Mouse (Mus musculus): Measurements from ENCODE around the gene Gm6309. TPM values are rescaled to one million over a fixed set of nuclear protein-coding genes. Genes with fewer than 3 reads are reported as not detected.
"Not testable (repeated sequence)": the region's sequence is repeated elsewhere in the genome, so short reads cannot be mapped to it uniquely, and the experiment has no call there.

Gm6309 gene
- polyA plus RNA-seq, 1 experiment from 2014 or later = not detected

DNA sequence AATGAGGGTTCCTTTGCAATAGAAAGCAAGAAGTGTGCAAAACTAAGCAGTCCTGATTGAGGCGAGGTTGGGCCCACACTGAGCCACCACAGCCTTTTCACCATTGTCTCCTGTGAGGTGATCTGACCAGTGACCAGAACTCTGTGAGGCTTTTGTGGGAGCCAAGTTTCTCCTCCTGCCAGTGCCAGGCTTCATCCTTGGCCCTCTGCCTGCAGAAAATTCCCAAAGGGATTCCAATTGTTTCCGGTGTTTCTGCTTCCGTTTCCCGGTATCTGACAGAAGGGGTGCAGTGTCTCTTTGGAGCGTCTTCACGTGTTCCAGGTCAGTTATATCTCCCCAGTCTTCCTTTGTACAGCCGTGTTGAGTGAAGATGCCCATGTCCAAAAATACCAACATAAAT is 18.2 kb upstream of the Gm6309 start:
- WGBS = 88% methylated on average over 7 of the region's 7 CpGs
- no peak for ATAC-seq (ENCODE audit: low FRiP score, low TSS enrichment)
- no peak overlapping the region for H3K4me3 ChIP-seq (ENCODE audit: low read length)
- H3K27me3 ChIP-seq (ENCODE audit: control insufficient read depth, insufficient read depth, low read length) = no peaks in the 10 kb centered on the region
- no peak overlapping the region for H3K4me2 ChIP-seq (replicated peaks; ENCODE audit: low read depth, low read length)
- H3K4me1 ChIP-seq (ENCODE audit: control insufficient read depth, insufficient read depth, low read length) = no peaks in the 10 kb centered on the region
- H3K9me3 ChIP-seq (ENCODE audit: control insufficient read depth, low read length) = no peaks in the 10 kb centered on the region
- H3K27ac ChIP-seq (ENCODE audit: low read depth, low read length) = no peak overlapping the region
- H3K9ac ChIP-seq (ENCODE audit: low read depth, low read length) = no peak overlapping the region
- H3K36me3 ChIP-seq (ENCODE audit: control insufficient read depth, insufficient read depth, low read length) = no peaks in the 10 kb centered on the region

DNA sequence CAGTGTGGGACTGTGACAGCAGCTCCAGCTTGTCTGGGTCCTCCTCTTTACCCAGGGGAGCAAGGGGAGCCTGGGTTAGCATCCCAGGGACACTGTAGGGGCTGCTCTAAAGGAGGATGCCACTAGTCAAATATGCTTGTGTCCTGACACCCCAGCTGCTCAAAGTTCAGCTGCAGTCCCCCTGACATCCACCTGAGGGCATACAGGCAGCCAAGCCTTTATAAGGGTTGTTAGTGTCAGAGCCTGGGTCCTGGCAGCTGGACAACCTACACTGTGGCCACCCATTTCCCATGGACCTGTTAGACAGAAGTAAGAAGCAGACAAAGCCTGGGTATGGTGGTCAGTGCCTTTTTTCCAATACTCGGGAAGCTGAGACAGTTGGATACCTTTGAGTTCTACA is 17.6 kb upstream of the Gm6309 start:
- Histone ChIP-seq H3K4me1 (ENCODE audit: control insufficient read depth, insufficient read depth, low read length) (no peaks in the 10 kb centered on the region), H3K27me3 (ENCODE audit: control insufficient read depth, insufficient read depth, low read length) (no peaks in the 10 kb centered on the region), H3K36me3 (ENCODE audit: control insufficient read depth, insufficient read depth, low read length) (no peaks in the 10 kb centered on the region), H3K4me2 (replicated peaks; ENCODE audit: low read depth, low read length) (no peak overlapping the region), H3K9me3 (ENCODE audit: control insufficient read depth, low read length) (no peaks in the 10 kb centered on the region), H3K9ac (ENCODE audit: low read depth, low read length) (no peak overlapping the region), H3K27ac (ENCODE audit: low read depth, low read length) (no peak overlapping the region), H3K4me3 (ENCODE audit: low read length) (no peak overlapping the region)
- no peak; the same call in 1 of the 2 replicates for ATAC-seq (ENCODE audit: low FRiP score, low TSS enrichment)
- 86% methylated on average over 1 of the region's 1 CpGs for WGBS

DNA sequence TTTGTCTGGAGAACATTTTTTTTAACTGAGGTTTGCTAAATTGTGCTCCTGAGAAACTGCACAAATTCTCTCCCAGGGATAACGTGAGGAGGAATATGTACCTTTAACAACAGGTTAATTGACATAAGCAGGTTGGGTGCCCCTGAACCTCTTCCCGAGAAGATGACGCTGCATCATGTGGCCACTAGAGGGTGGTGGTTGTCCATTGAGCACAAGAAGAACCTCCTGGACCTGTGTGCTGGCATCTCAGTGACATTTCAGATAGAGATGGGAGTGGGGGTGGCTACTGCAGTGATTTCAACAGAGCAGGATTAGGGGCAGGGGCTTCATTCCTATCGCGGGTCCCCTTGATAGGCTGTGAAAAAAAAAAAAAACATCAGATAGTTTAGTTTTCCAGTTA is 16.9 kb upstream of the Gm6309 start:
- not testable (repeated sequence) for H3K27ac ChIP-seq (ENCODE audit: low read depth, low read length); H3K4me3 ChIP-seq (ENCODE audit: low read length)
- 25% methylated on average over 5 of the region's 5 CpGs for WGBS

DNA sequence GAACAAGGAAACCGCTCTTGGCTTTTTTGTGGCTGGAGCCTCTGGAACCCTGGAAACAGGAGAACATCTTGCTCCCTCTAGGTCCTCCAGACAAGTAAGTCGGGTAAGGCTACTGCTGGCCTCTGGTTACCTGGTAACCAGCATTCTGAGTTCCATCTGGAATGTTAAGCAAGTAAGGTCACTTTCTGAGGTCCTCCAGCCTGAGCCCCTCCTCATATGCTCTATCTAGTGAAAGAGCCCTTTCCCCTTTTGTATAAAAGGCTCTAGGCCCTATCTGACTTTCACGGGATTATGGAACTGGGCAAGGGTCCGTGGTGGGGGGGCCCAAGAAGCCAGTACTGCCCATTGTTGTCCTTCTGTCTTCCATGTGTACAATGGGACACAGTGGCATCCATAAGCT is 14.7 kb upstream of the Gm6309 start, which contains the start of gene 1700001J03Rik:
Gene 1700001J03Rik (minus strand): TSS at position 101 of the 400 bp plus-strand sequence.
- not testable (repeated sequence) for H3K27me3 ChIP-seq (ENCODE audit: control insufficient read depth, insufficient read depth, low read length); H3K9me3 ChIP-seq (ENCODE audit: control insufficient read depth, low read length); ATAC-seq (ENCODE audit: low FRiP score, low TSS enrichment); H3K36me3 ChIP-seq (ENCODE audit: control insufficient read depth, insufficient read depth, low read length); H3K27ac ChIP-seq (ENCODE audit: low read depth, low read length); H3K4me1 ChIP-seq (ENCODE audit: control insufficient read depth, insufficient read depth, low read length); H3K4me3 ChIP-seq (ENCODE audit: low read length); H3K4me2 ChIP-seq (replicated peaks; ENCODE audit: low read depth, low read length); H3K9ac ChIP-seq (ENCODE audit: low read depth, low read length)
- 80% methylated on average over 4 of the region's 4 CpGs for whole genome bisulfite sequencing

More for the DNA sequence above, 16.9 kb upstream of the Gm6309 start:
- H3K4me1 ChIP-seq (ENCODE audit: control insufficient read depth, insufficient read depth, low read length); ATAC-seq (ENCODE audit: low FRiP score, low TSS enrichment); H3K36me3 ChIP-seq (ENCODE audit: control insufficient read depth, insufficient read depth, low read length); H3K9me3 ChIP-seq (ENCODE audit: control insufficient read depth, low read length); H3K9ac ChIP-seq (ENCODE audit: low read depth, low read length); H3K27me3 ChIP-seq (ENCODE audit: control insufficient read depth, insufficient read depth, low read length); H3K4me2 ChIP-seq (replicated peaks; ENCODE audit: low read depth, low read length): not testable (repeated sequence)

DNA sequence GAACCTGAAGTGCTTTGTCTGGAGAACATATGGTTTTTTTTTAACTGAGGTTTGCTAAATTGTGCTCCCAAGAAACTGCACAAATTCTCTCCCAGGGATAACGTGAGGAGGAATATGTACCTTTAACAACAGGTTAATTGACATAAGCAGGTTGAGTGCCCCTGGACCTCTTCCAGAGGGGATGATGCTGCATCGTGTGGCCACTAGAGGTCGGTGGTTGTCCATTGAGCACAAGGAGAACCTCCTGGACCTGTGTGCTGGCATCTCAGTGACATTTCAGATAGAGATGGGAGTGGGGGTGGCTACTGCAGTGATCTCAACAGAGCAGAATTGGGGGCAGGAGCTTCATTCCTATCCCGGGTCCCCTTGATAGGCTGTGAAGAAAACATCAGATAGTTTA is 2.2 kb upstream of the Gm6309 start:
- not testable (repeated sequence) for H3K4me3 ChIP-seq (ENCODE audit: low read length); H3K9me3 ChIP-seq (ENCODE audit: control insufficient read depth, low read length); H3K4me2 ChIP-seq (replicated peaks; ENCODE audit: low read depth, low read length); H3K27ac ChIP-seq (ENCODE audit: low read depth, low read length); H3K36me3 ChIP-seq (ENCODE audit: control insufficient read depth, insufficient read depth, low read length); H3K4me1 ChIP-seq (ENCODE audit: control insufficient read depth, insufficient read depth, low read length); ATAC-seq (ENCODE audit: low FRiP score, low TSS enrichment); H3K27me3 ChIP-seq (ENCODE audit: control insufficient read depth, insufficient read depth, low read length); H3K9ac ChIP-seq (ENCODE audit: low read depth, low read length)
- WGBS = 54% methylated on average over 4 of the region's 4 CpGs

DNA sequence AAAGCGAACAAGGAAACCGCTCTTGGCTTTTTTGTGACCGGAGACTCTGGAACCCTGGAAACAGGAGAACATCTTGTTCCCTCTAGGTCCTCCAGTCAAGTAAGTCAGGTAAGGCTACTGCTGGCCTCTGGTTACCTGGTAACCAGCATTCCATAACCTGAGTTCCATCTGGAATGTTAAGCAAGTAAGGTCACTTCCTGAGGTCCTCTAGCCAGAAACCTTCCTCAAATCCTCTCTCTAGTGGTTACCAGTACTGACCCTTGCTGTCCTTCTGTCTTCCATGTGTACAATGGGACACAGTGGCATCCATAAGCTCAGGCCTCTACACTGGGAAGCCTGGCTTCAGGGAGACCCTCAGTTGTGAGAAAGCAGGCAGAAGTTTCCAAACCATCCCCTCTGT is 10.1 kb downstream of the Gm6309 start, which contains the start of gene Gm5565:
Gene Gm5565 (minus strand): TSS at position 101 of the 400 bp plus-strand sequence.
- H3K27me3 ChIP-seq (ENCODE audit: control insufficient read depth, insufficient read depth, low read length); H3K36me3 ChIP-seq (ENCODE audit: control insufficient read depth, insufficient read depth, low read length); H3K4me3 ChIP-seq (ENCODE audit: low read length); H3K9me3 ChIP-seq (ENCODE audit: control insufficient read depth, low read length); ATAC-seq (ENCODE audit: low FRiP score, low TSS enrichment); H3K9ac ChIP-seq (ENCODE audit: low read depth, low read length); H3K27ac ChIP-seq (ENCODE audit: low read depth, low read length); H3K4me2 ChIP-seq (replicated peaks; ENCODE audit: low read depth, low read length); H3K4me1 ChIP-seq (ENCODE audit: control insufficient read depth, insufficient read depth, low read length): not testable (repeated sequence)
- WGBS = 94% methylated on average over 3 of the region's 3 CpGs

DNA sequence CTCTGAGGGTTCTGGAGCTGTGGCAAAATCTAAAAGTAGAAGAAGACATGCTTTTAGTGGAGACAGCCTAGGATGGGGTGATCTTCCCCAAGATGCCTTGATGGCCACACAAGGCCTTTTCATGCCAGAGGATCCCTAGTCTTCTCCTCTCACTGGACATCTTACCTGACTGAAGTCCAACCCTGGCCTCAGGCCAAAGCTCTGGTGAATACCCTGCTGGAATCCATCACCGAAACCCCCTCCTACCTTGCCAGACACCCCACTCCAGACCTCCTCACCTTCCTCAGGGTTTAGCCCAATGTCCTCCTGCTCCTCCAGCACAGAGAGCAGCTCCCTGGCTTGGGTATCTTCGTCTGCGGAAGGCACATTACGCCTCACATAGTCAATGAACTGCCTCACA is 12.2 kb downstream of the Gm6309 start:
- not testable (repeated sequence) for H3K36me3 ChIP-seq (ENCODE audit: control insufficient read depth, insufficient read depth, low read length); H3K27me3 ChIP-seq (ENCODE audit: control insufficient read depth, insufficient read depth, low read length); H3K4me2 ChIP-seq (replicated peaks; ENCODE audit: low read depth, low read length); H3K27ac ChIP-seq (ENCODE audit: low read depth, low read length); H3K4me3 ChIP-seq (ENCODE audit: low read length); H3K9ac ChIP-seq (ENCODE audit: low read depth, low read length); H3K4me1 ChIP-seq (ENCODE audit: control insufficient read depth, insufficient read depth, low read length); ATAC-seq (ENCODE audit: low FRiP score, low TSS enrichment); H3K9me3 ChIP-seq (ENCODE audit: control insufficient read depth, low read length)
- WGBS = 90% methylated on average over 4 of the region's 4 CpGs

DNA sequence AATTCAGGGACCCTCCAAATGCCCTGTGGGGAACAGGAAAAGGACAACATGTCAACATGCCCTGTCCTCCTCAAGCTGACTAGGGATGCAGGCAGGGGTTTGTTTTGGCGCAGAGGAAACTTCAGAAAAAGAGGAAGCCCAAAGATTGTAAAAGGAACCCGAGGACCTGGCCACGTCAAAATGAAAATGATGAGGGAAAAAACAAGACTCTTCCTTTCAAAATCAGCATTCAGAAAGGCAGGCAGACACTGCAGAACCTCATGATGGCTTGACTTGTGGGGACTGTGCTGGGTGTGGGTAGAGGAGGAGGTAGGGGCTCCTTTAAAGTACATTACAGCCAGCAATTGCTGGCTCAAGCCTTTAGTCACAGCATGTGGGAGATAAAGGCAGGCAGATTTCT is 20.1 kb downstream of the Gm6309 start:
- WGBS = 81% methylated on average over 3 of the region's 3 CpGs

GRCm38 (mm10) chr5:146147903-146148302 is 22.6 kb downstream of the Gm6309 start:
- Histone ChIP-seq H3K9ac (ENCODE audit: low read depth, low read length) (no peak overlapping the region), H3K9me3 (ENCODE audit: control insufficient read depth, low read length) (0 out of 2 replicates have a peak, but pooled peaks cover 2% of the 10 kb centered on the region), H3K4me2 (replicated peaks; ENCODE audit: low read depth, low read length) (no peak overlapping the region), H3K4me3 (ENCODE audit: low read length) (no peak overlapping the region), H3K27me3 (ENCODE audit: control insufficient read depth, insufficient read depth, low read length) (no peaks in the 10 kb centered on the region), H3K36me3 (ENCODE audit: control insufficient read depth, insufficient read depth, low read length) (no peaks in the 10 kb centered on the region), H3K4me1 (ENCODE audit: control insufficient read depth, insufficient read depth, low read length) (no peaks in the 10 kb centered on the region), H3K27ac (ENCODE audit: low read depth, low read length) (no peak overlapping the region)
- WGBS = 46% methylated on average over 2 of the region's 2 CpGs
- ATAC-seq (ENCODE audit: low FRiP score, low TSS enrichment) = no peak

More for the DNA sequence above, 20.1 kb downstream of the Gm6309 start:
- no peak for ATAC-seq (ENCODE audit: low FRiP score, low TSS enrichment)
- H3K27ac ChIP-seq (ENCODE audit: low read depth, low read length) = no peak overlapping the region
- H3K36me3 ChIP-seq (ENCODE audit: control insufficient read depth, insufficient read depth, low read length) = no peaks in the 10 kb centered on the region
- H3K4me2 ChIP-seq (replicated peaks; ENCODE audit: low read depth, low read length) = no peak overlapping the region
- H3K27me3 ChIP-seq (ENCODE audit: control insufficient read depth, insufficient read depth, low read length) = no peaks in the 10 kb centered on the region
- H3K9me3 ChIP-seq (ENCODE audit: control insufficient read depth, low read length) = 0 out of 2 replicates have a peak, but pooled peaks cover 2% of the 10 kb centered on the region
- no peaks in the 10 kb centered on the region for H3K4me1 ChIP-seq (ENCODE audit: control insufficient read depth, insufficient read depth, low read length)
- H3K4me3 ChIP-seq (ENCODE audit: low read length) = no peak overlapping the region
- H3K9ac ChIP-seq (ENCODE audit: low read depth, low read length) = no peak overlapping the region

Data from kidney, embryonic 14.5 days (tissue).